Mouse (Mus musculus) brain, adult 10 weeks (tissue): ENCODE measurements around the gene 2310030G06Rik. TPM values are rescaled to one million over a fixed set of nuclear protein-coding genes. Genes with fewer than 3 reads are reported as not detected.

Experiments used
- polyA plus RNA-seq: library from polyadenylated mRNA; stranded (reverse); fragments of 350-450 nt; fragmentation: Illumina TruSeq; extraction: RNeasy Lipid Tissue Mini Kit (QIAGEN cat#74804); gene quantifications from one replicate; pipeline ENCODE4 v1.2.3, GENCODE M21; 2015; ENCODE audit warnings: low read depth, low replicate concordance

Gene 2310030G06Rik
- 3.8 TPM for polyA plus RNA-seq

GRCm38 (mm10) chr9:50746214-50746677 is at the start of gene 2310030G06Rik:
TSS of gene 2310030G06Rik (minus strand) at chr9:50746536.

GRCm38 (mm10) chr9:50774991-50775612 is 28.8 kb upstream of the 2310030G06Rik start, which contains the start of the genes Alg9 and 1110032A03Rik:
TSS of gene Alg9 (plus strand) at chr9:50775019.
TSS of gene 1110032A03Rik (minus strand) at chr9:50775520.

GRCm38 (mm10) chr9:50768107-50769002 is 22.0 kb upstream of the 2310030G06Rik start, which contains the start of gene Fdxacb1:
TSS of gene Fdxacb1 (plus strand) at chr9:50768236.

GRCm38 (mm10) chr9:50752054-50752602 is 5.8 kb upstream of the 2310030G06Rik start, which contains the start of gene Hspb2:
TSS of gene Hspb2 (minus strand) at chr9:50752354.

GRCm38 (mm10) chr9:50751323-50751722 is 5.0 kb upstream of the 2310030G06Rik start, which contains the start of gene Cryab:
TSS of gene Cryab (plus strand) at chr9:50751325.

GRCm38 (mm10) chr9:50738914-50739870 is 7.1 kb downstream of the 2310030G06Rik start, which contains the start of gene Dixdc1:
TSS of gene Dixdc1 (minus strand) at chr9:50739517.

Other genes with a start within 250 kb of the 2310030G06Rik start
- 93.3 TPM for gene Pts, start 217.8 kb downstream of the 2310030G06Rik start, polyA plus RNA-seq
- 67.5 TPM for gene Il18, start 191.7 kb downstream of the 2310030G06Rik start, polyA plus RNA-seq
- gene Bco2, start 191.4 kb downstream of the 2310030G06Rik start, polyA plus RNA-seq: 4.9 TPM
- gene Tex12, start 185.2 kb downstream of the 2310030G06Rik start, polyA plus RNA-seq: not detected
- 257 TPM for gene Sdhd, start 142.7 kb downstream of the 2310030G06Rik start, polyA plus RNA-seq
- 544 TPM for gene Timm8b, start 142.6 kb downstream of the 2310030G06Rik start, polyA plus RNA-seq
- gene Pih1d2, start 129.2 kb downstream of the 2310030G06Rik start, polyA plus RNA-seq: 5.7 TPM
- 21.0 TPM for gene Nkapd1, start 129.1 kb downstream of the 2310030G06Rik start, polyA plus RNA-seq
- gene Dlat, start 86.8 kb downstream of the 2310030G06Rik start, polyA plus RNA-seq: 84.8 TPM
- 64.0 TPM for gene Dixdc1, start 7.0 kb downstream of the 2310030G06Rik start, polyA plus RNA-seq
- 309 TPM for gene Cryab, start 4.8 kb upstream of the 2310030G06Rik start, polyA plus RNA-seq
- 3.0 TPM for gene Hspb2, start 5.8 kb upstream of the 2310030G06Rik start, polyA plus RNA-seq
- gene Fdxacb1, start 21.7 kb upstream of the 2310030G06Rik start, polyA plus RNA-seq: 6.2 TPM
- gene Alg9, start 28.5 kb upstream of the 2310030G06Rik start, polyA plus RNA-seq: 16.3 TPM
- 84.8 TPM for gene 1110032A03Rik, start 29.0 kb upstream of the 2310030G06Rik start, polyA plus RNA-seq
- gene Ppp2r1b, start 98.8 kb upstream of the 2310030G06Rik start, polyA plus RNA-seq: 12.9 TPM